Mouse (Mus musculus): Measurements from ENCODE around the gene Rnf126. TPM values are rescaled to one million over a fixed set of nuclear protein-coding genes. Genes with fewer than 3 reads are reported as not detected.

Gene Rnf126
- polyA plus RNA-seq, 1 experiment, result 35.3 TPM

DNA sequence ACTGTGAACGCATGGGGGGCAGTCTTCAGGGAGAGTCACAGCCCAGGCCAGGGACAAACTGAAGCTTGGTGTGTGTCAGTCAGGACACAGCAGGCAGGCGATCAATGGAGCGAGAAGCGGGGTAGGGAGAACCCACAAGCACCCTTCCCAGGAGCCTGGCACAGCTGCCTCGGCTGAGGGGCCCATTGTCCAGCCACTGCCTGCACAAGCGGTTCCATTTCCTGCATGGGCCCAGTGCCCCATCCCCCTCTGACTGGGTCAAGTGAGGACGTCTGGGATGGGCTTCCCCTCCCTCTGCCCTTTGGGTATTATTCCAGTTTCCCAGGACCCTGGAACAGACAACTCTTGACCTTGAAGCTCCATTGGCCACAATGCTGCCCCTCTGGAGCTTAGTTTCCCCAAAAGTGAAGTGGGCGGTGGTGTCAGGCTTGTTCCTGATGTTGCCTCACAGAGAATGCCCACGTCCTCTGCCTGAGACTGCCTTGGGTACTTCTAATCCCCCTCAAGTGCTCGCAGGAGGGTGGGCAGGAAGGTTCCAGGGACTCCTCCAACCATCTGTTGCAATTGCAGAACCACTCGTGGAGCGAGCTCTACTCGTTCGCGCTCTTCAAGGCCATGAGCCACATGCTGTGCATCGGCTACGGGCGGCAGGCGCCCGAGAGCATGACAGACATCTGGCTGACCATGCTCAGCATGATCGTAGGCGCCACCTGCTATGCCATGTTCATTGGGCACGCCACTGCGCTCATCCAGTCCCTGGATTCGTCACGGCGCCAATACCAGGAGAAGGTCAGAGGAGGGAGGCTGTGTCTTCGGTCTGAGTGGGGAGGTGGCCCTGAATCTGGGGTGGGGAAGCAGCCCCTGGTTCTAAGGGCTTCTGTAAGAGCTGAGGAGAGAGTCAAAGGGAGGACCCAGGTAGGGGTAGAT is 38.2 kb downstream of the Rnf126 start:
- Histone ChIP-seq H3K36me3 (ENCODE audit: control insufficient read depth) (no peaks in the 10 kb centered on the region), H3K9me3 (ENCODE audit: control insufficient read depth, low read length) (peaks cover 4% of the 10 kb centered on the region), H3K27me3 (ENCODE audit: control insufficient read depth) (peaks cover 13% of the 10 kb centered on the region), H3K4me3 (replicated peaks) (no peak overlapping the region), H3K4me1 (ENCODE audit: control insufficient read depth) (peaks cover 4% of the 10 kb centered on the region)
- TF ChIP-seq TAL1 (IDR thresholded peaks at IDR 0.05; ENCODE audit: low read length), result no peak
- no peak for TF ChIP-seq GATA1 (IDR thresholded peaks at IDR 0.05; ENCODE audit: low read length)

DNA sequence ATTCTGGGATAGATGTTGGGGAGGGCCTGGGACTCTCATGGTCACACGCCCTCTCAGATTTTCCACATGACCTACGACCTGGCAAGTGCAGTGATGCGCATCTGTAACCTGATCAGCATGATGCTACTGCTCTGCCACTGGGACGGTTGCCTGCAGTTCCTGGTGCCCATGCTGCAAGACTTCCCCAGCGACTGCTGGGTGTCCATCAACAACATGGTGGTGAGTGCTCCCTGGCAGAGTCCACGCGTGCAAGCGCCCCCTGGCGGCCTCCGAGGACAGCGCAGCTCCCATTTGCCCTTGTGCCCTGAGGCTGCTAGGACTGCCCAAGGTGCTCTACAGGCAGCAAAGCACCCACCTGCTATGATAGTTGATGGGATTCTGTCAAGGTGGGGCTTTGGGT is 40.7 kb downstream of the Rnf126 start:
- Histone ChIP-seq H3K9me3 (ENCODE audit: control insufficient read depth, low read length) (peaks cover 4% of the 10 kb centered on the region), H3K4me3 (replicated peaks) (no peak overlapping the region), H3K27me3 (ENCODE audit: control insufficient read depth) (peaks cover 15% of the 10 kb centered on the region), H3K36me3 (ENCODE audit: control insufficient read depth) (no peaks in the 10 kb centered on the region), H3K4me1 (ENCODE audit: control insufficient read depth) (peaks cover 4% of the 10 kb centered on the region)
- TF ChIP-seq GATA1 (IDR thresholded peaks at IDR 0.05; ENCODE audit: low read length) (no peak), TAL1 (IDR thresholded peaks at IDR 0.05; ENCODE audit: low read length) (no peak)

DNA sequence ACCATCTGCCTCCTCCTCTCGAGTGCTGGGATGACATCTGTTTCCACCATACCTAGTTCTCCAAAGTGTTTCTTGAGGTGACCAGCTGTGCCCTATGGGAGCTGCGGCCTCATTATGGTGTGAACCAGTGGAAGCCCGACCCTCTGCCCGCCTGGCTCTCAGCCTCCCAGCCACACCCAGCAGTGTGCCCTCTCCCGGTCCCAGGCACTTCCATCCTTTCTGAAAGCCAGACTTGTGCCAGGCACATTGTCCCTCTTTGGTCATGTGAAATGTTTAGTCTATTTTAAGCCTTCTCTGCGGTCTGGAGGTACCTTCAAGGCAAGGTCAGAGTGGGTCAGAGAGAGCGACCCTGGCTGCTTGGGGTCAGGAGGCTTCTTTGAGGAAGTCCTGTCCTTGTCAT is 43.1 kb downstream of the Rnf126 start:
- TF ChIP-seq TAL1 (IDR thresholded peaks at IDR 0.05; ENCODE audit: low read length), result no peak
- peaks cover 4% of the 10 kb centered on the region for H3K9me3 ChIP-seq (ENCODE audit: control insufficient read depth, low read length)
- H3K36me3 ChIP-seq (ENCODE audit: control insufficient read depth), result no peaks in the 10 kb centered on the region
- H3K4me1 ChIP-seq (ENCODE audit: control insufficient read depth), result peaks cover 4% of the 10 kb centered on the region
- no peak overlapping the region for H3K4me3 ChIP-seq (replicated peaks)
- H3K27me3 ChIP-seq (ENCODE audit: control insufficient read depth), result peaks cover 35% of the 10 kb centered on the region

DNA sequence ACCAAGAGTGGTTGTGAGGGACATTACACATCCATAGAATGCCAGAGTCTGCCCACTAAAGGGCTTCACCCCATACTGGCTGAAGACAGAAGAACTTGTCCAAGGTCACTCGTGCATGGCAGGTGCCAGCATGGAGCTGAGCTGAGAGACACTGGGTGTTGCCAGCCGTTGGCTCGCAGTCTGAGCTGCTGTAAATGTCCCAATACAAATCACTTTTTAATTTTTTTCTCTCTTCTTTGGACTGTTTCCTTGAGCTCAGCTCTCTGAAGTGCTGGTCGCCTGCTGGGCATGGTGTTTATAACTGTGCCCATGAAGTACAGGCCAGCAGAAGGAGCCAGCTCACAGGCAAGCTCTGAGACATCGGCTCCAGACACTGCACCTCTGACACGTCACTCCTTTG is 43.7 kb downstream of the Rnf126 start:
- peaks cover 36% of the 10 kb centered on the region for H3K27me3 ChIP-seq (ENCODE audit: control insufficient read depth)
- peaks cover 4% of the 10 kb centered on the region for H3K9me3 ChIP-seq (ENCODE audit: control insufficient read depth, low read length)
- peaks cover 4% of the 10 kb centered on the region for H3K4me1 ChIP-seq (ENCODE audit: control insufficient read depth)
- TF ChIP-seq TAL1 (IDR thresholded peaks at IDR 0.05; ENCODE audit: low read length) (no peak), GATA1 (IDR thresholded peaks at IDR 0.05; ENCODE audit: low read length) (no peak)
- no peaks in the 10 kb centered on the region for H3K36me3 ChIP-seq (ENCODE audit: control insufficient read depth)
- H3K4me3 ChIP-seq (replicated peaks), result no peak overlapping the region

DNA sequence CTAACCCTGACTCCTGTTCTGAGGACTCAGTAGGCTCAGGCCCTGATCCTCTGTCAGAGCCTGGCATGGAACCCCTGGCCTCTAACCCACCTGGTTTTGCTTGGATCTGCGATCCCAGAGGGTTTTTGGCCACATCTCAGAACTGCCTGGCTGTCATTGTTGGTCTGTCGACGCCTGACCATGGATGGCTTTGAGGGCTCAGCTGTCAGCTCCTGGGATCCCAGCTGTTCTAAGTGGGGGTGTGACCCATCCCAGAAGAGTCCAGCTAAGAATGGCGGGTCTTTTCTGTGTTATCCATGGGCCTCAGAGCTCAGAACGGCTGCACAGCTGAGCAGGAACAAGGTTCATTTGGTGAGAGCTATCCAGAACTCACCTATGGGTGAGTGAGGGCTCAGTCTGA is 45.7 kb downstream of the Rnf126 start:
- Histone ChIP-seq H3K27me3 (ENCODE audit: control insufficient read depth) (peaks cover 52% of the 10 kb centered on the region), H3K4me1 (ENCODE audit: control insufficient read depth) (peaks cover 19% of the 10 kb centered on the region), H3K4me3 (replicated peaks) (no peak overlapping the region), H3K9me3 (ENCODE audit: control insufficient read depth, low read length) (peaks cover 6% of the 10 kb centered on the region; the same call in 1 of the 2 replicates), H3K36me3 (ENCODE audit: control insufficient read depth) (no peaks in the 10 kb centered on the region)
- TF ChIP-seq GATA1 (IDR thresholded peaks at IDR 0.05; ENCODE audit: low read length) (no peak), TAL1 (IDR thresholded peaks at IDR 0.05; ENCODE audit: low read length) (no peak)

DNA sequence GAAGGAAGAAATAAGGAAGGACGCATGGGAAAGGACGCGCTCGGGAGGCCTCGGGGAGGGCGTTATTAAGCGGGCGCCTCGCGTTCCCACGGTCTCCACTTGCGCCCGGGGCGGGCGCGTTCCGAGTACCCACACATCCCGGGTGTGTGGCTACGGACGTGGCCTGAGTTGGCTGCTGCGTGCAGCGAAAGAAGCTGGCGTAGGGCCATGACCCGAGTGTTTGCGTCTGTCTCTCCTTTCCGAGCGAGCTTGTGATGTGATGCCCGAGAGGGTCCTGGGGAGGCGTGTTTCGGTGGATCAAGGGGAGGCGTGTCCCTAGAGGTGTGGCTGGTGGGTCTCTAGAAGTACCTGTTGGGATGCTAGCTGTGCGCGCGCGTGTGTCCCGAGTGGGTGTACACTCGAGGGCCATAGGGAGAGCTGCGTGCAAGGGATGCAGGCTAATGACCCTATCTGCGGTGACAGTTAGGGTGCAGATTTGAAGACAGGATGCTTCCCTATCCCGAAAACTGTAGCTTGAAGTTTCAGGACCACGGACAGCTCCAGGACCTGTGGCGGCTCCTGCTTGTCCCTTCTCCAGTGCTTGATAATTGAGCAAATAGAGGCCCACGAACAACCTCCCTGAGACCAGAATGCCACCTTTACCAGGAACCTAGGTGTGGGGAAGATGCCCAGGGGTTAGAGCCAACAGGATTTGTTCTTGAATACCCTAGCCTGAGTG is 49.0 kb downstream of the Rnf126 start:
- Histone ChIP-seq H3K4me3 (replicated peaks) (no peak overlapping the region), H3K4me1 (ENCODE audit: control insufficient read depth) (peaks cover 31% of the 10 kb centered on the region), H3K9me3 (ENCODE audit: control insufficient read depth, low read length) (peaks cover 7% of the 10 kb centered on the region; the same call in 1 of the 2 replicates), H3K27me3 (ENCODE audit: control insufficient read depth) (peaks cover 75% of the 10 kb centered on the region), H3K36me3 (ENCODE audit: control insufficient read depth) (peaks cover 10% of the 10 kb centered on the region)
- no peak for TF ChIP-seq TAL1 (IDR thresholded peaks at IDR 0.05; ENCODE audit: low read length)
- TF ChIP-seq GATA1 (IDR thresholded peaks at IDR 0.05; ENCODE audit: low read length), result no peak

DNA sequence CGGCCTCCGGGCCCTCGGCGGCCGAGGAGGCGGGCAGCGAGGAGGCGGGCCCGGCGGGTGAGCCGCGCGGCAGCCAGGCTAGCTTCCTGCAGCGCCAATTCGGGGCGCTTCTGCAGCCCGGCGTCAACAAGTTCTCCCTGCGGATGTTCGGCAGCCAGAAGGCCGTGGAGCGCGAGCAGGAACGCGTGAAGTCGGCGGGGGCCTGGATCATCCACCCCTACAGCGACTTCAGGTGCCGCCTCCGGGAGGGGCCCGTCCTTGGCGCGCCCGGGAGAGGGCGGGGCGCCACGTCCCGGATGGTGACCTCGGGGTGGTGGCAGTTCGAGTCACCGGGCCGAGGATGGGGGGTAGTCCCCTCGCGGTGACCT is 49.8 kb downstream of the Rnf126 start:
- H3K36me3 ChIP-seq (ENCODE audit: control insufficient read depth), result peaks cover 17% of the 10 kb centered on the region
- H3K4me3 ChIP-seq (replicated peaks), result peak overlapping the region; percentile 58
- TF ChIP-seq GATA1 (IDR thresholded peaks at IDR 0.05; ENCODE audit: low read length) (no peak), TAL1 (IDR thresholded peaks at IDR 0.05; ENCODE audit: low read length) (no peak)
- H3K27me3 ChIP-seq (ENCODE audit: control insufficient read depth), result peaks cover 75% of the 10 kb centered on the region
- peaks cover 7% of the 10 kb centered on the region; the same call in 1 of the 2 replicates for H3K9me3 ChIP-seq (ENCODE audit: control insufficient read depth, low read length)
- peaks cover 38% of the 10 kb centered on the region for H3K4me1 ChIP-seq (ENCODE audit: control insufficient read depth)

DNA sequence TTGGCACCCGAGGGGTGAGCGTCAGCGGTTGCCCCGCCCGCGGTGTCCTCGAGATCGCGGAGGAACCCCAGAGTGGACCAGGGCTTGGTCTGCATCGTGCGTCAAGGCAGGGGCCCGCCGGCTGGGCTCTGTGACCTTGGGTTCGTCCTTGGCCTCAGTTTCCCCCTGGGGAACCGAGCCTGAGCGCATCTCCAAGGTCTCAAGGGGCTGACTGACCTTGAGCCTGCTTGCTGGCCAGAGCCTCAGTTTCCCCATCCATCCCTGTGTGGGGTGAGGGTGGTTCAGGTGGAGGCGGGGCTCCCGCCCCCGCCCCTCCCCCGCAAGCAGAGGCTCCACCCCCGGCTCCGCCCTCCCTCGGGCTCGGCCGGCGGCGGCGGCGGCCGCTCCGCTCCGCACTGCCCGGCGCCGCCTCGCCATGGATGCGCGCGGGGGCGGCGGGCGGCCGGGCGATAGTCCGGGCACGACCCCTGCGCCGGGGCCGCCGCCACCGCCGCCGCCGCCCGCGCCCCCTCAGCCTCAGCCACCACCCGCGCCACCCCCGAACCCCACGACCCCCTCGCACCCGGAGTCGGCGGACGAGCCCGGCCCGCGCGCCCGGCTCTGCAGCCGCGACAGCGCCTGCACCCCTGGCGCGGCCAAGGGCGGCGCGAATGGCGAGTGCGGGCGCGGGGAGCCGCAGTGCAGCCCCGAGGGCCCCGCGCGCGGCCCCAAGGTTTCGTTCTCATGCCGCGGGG is 50.3 kb downstream of the Rnf126 start, which contains the start of gene Hcn2:
TSS of gene Hcn2 (plus strand) at position 381 of the 734 bp plus-strand sequence.
- TF ChIP-seq GATA1 (IDR thresholded peaks at IDR 0.05; ENCODE audit: low read length) (no peak), TAL1 (IDR thresholded peaks at IDR 0.05; ENCODE audit: low read length) (no peak)
- Histone ChIP-seq H3K27me3 (ENCODE audit: control insufficient read depth) (peaks cover 75% of the 10 kb centered on the region), H3K36me3 (ENCODE audit: control insufficient read depth) (peaks cover 23% of the 10 kb centered on the region), H3K9me3 (ENCODE audit: control insufficient read depth, low read length) (peaks cover 7% of the 10 kb centered on the region; the same call in 1 of the 2 replicates), H3K4me3 (replicated peaks) (peak within 1 kb of the TSS; percentile 58), H3K4me1 (ENCODE audit: control insufficient read depth) (peaks cover 43% of the 10 kb centered on the region)

All from erythroblast, embryonic 14.5 days (primary cell).